Mouse (Mus musculus) erythroblast, embryonic 14.5 days (primary cell): ENCODE measurements around the gene 1110057P08Rik.

Source experiments
- GATA1 ChIP-seq: IDR thresholded peaks from 2 replicates; pipeline ENCODE4 v1.6.1; 2012; ENCODE audit warnings: low read length, inconsistent platforms, mixed read lengths
- TAL1 ChIP-seq: IDR thresholded peaks from 3 replicates; pipeline ENCODE4 v1.6.1; 2012; ENCODE audit warnings: low read length, inconsistent platforms, mixed read lengths

- TF ChIP-seq GATA1 (no peak), TAL1 (no peak)
These were observed 16.9 kb upstream of the 1110057P08Rik start, which contains the start of gene Gm9789 for GRCm38 (mm10) chr16:89157652-89158051.
